35 mouse cellular contexts compared by ENCODE assay signal in genomic region chr14:32605508-32605907, GRCm38 (mm10). TPM values are rescaled to one million over a fixed set of nuclear protein-coding genes. Genes with fewer than 3 reads are reported as not detected.
DNase-seq lines count a peak whose midpoint lies in the region; ATAC-seq and TF ChIP-seq lines count a peak whose summit lies in the region.
"Had no signal": no experiment of that assay in that cellular context is flagged by ENCODE, and none has a peak within 500 bp of the region (broad histone marks: within the 10 kb centered on the region; RNA-seq: fewer than 3 reads in every experiment).

No protein-coding gene starts in this region.

- H3K36me3 ChIP-seq in midbrain, embryonic 13.5 days: no peaks in the 10 kb centered on the region
- H3K36me3 ChIP-seq in midbrain, embryonic 11.5 days (ENCODE audit: control insufficient read depth, insufficient read depth, low read length): no peaks in the 10 kb centered on the region
- no peaks in the 10 kb centered on the region for H3K36me3 ChIP-seq in ES-E14 (ENCODE audit: control insufficient read depth, insufficient read depth, low read length, poor library complexity, severe bottlenecking)
- no peaks in the 10 kb centered on the region for H3K36me3 ChIP-seq in midbrain, embryonic 16.5 days (ENCODE audit: control insufficient read depth, insufficient read depth, low read length)
- no peaks in the 10 kb centered on the region for H3K36me3 ChIP-seq in kidney, embryonic 14.5 days (ENCODE audit: control insufficient read depth, insufficient read depth, low read length)
- no peaks in the 10 kb centered on the region for H3K36me3 ChIP-seq in kidney, embryonic 16.5 days (ENCODE audit: insufficient read depth, low read length)
- H3K36me3 ChIP-seq: embryonic facial prominence, embryonic 12.5 days; neural tube, embryonic 12.5 days had no signal

- H3K4me2 ChIP-seq in midbrain, embryonic 13.5 days (replicated peaks): peak overlapping the region; percentile 33
- H3K4me2 ChIP-seq in midbrain, embryonic 11.5 days: no peak overlapping the region
- peak overlapping the region; percentile 18; the same call in 1 of the 2 replicates for H3K4me2 ChIP-seq in midbrain, embryonic 16.5 days (ENCODE audit: low read length)
- H3K4me2 ChIP-seq in kidney, embryonic 14.5 days (replicated peaks; ENCODE audit: low read depth, low read length): no peak overlapping the region
- H3K4me2 ChIP-seq in kidney, embryonic 16.5 days (replicated peaks; ENCODE audit: low read depth, low read length): no peak overlapping the region
- H3K4me2 ChIP-seq: embryonic facial prominence, embryonic 12.5 days; neural tube, embryonic 12.5 days had no signal

- DNase-seq in midbrain, embryonic 11.5 days (ENCODE audit: low spot score, missing footprints): no peak
- DNase-seq in ES-E14 (ENCODE audit: low read depth, low spot score): no peak
- DNase-seq in brain, embryonic 14.5 days (ENCODE audit: low read depth): peak; percentile 24
- DNase-seq: adrenal gland, postnatal 10 days; cerebellum, adult 11-12 months; cerebellum, adult 9-11 months; embryo, embryonic 11 days; gastrocnemius, adult 2 months; heart, postnatal 14 days; kidney, adult 8-10 months; kidney, postnatal 25 days; liver; lung, adult 2 months; lung, postnatal 10 days; right cerebral cortex, postnatal 4 days; thymus, adult 18-20 months; thymus, postnatal 25 days had no signal

- WGBS in midbrain, embryonic 13.5 days: 37% methylated on average over 15 of the region's 15 CpGs
- 53% methylated on average over 15 of the region's 15 CpGs for WGBS in midbrain, embryonic 11.5 days
- WGBS in midbrain, embryonic 16.5 days: 36% methylated on average over 15 of the region's 15 CpGs
- 55% methylated on average over 15 of the region's 15 CpGs for WGBS in kidney, embryonic 14.5 days
- WGBS in kidney, embryonic 16.5 days: 55% methylated on average over 15 of the region's 15 CpGs

- ATAC-seq in midbrain, embryonic 13.5 days: peak; percentile 32; the same call in 1 of the 2 replicates
- ATAC-seq in midbrain, embryonic 11.5 days (ENCODE audit: low FRiP score): no peak
- ATAC-seq in midbrain, embryonic 16.5 days: no peak; the same call in 1 of the 2 replicates
- ATAC-seq in kidney, embryonic 14.5 days (ENCODE audit: low FRiP score, low TSS enrichment): no peak
- ATAC-seq in frontal cortex, adult (ENCODE audit: low TSS enrichment): no peak
- ATAC-seq in kidney, embryonic 16.5 days (ENCODE audit: low FRiP score, low TSS enrichment): no peak
- ATAC-seq: forebrain, embryonic 14.5 days; intestine, embryonic 16.5 days had no signal

- H3K4me3 ChIP-seq in midbrain, embryonic 13.5 days (replicated peaks): no peak overlapping the region
- no peak overlapping the region for H3K4me3 ChIP-seq in midbrain, embryonic 11.5 days (ENCODE audit: low read depth, low read length)
- H3K4me3 ChIP-seq in ES-E14 (ENCODE audit: insufficient read depth in 1 of 2, low read depth in 1 of 2, low read length in 2 of 2, poor library complexity in 1 of 2, severe bottlenecking in 1 of 2): no peak overlapping the region
- H3K4me3 ChIP-seq in midbrain, embryonic 16.5 days (ENCODE audit: low read depth, low read length): no peak overlapping the region
- H3K4me3 ChIP-seq in kidney, embryonic 14.5 days (ENCODE audit: low read length): no peak overlapping the region
- H3K4me3 ChIP-seq in kidney, embryonic 16.5 days (ENCODE audit: low read length): no peak overlapping the region
- H3K4me3 ChIP-seq: embryonic facial prominence, embryonic 12.5 days; gastrocnemius, adult 2 months; neural tube, embryonic 12.5 days had no signal

- peaks cover 36% of the 10 kb centered on the region for H3K27me3 ChIP-seq in midbrain, embryonic 13.5 days
- peaks cover 12% of the 10 kb centered on the region for H3K27me3 ChIP-seq in midbrain, embryonic 11.5 days (ENCODE audit: control insufficient read depth, insufficient read depth, low read length)
- H3K27me3 ChIP-seq in midbrain, embryonic 16.5 days (ENCODE audit: control insufficient read depth, insufficient read depth, low read depth, low read length): peaks cover 14% of the 10 kb centered on the region
- H3K27me3 ChIP-seq in kidney, embryonic 14.5 days (ENCODE audit: control insufficient read depth, insufficient read depth, low read length): peaks cover 37% of the 10 kb centered on the region
- H3K27me3 ChIP-seq in kidney, embryonic 16.5 days (ENCODE audit: insufficient read depth, low read length): peaks cover 54% of the 10 kb centered on the region

- no peak overlapping the region for H3K9ac ChIP-seq in midbrain, embryonic 13.5 days (replicated peaks)
- no peak overlapping the region for H3K9ac ChIP-seq in midbrain, embryonic 11.5 days (ENCODE audit: low read length)
- no peak overlapping the region for H3K9ac ChIP-seq in ES-E14 (ENCODE audit: insufficient read depth, low read depth, low read length, poor library complexity, severe bottlenecking)
- H3K9ac ChIP-seq in midbrain, embryonic 16.5 days (ENCODE audit: low read depth, low read length): no peak overlapping the region
- no peak overlapping the region for H3K9ac ChIP-seq in kidney, embryonic 14.5 days (ENCODE audit: low read depth, low read length)
- no peak overlapping the region for H3K9ac ChIP-seq in kidney, embryonic 16.5 days (replicated peaks; ENCODE audit: low read length)
- H3K9ac ChIP-seq: embryonic facial prominence, embryonic 12.5 days; liver, embryonic 14.5 days; neural tube, embryonic 12.5 days had no signal

- TF ChIP-seq POLR2A in brain, embryonic 14.5 days (IDR thresholded peaks at IDR 0.05; ENCODE audit: borderline replicate concordance, extremely low read depth, insufficient read depth, insufficient read length, poor library complexity, severe bottlenecking): no peak

- H3K27ac ChIP-seq in midbrain, embryonic 13.5 days: no peak overlapping the region
- H3K27ac ChIP-seq in midbrain, embryonic 11.5 days (ENCODE audit: low read depth, low read length): no peak overlapping the region
- no peak overlapping the region for H3K27ac ChIP-seq in ES-E14 (ENCODE audit: insufficient read depth, low read depth, low read length, poor library complexity, severe bottlenecking)
- H3K27ac ChIP-seq in midbrain, embryonic 16.5 days (ENCODE audit: low read length): no peak overlapping the region
- H3K27ac ChIP-seq in kidney, embryonic 14.5 days (ENCODE audit: low read depth, low read length): no peak overlapping the region
- H3K27ac ChIP-seq in kidney, embryonic 16.5 days (ENCODE audit: low read length): no peak overlapping the region
- H3K27ac ChIP-seq: embryonic facial prominence, embryonic 12.5 days; gastrocnemius, adult 2 months; liver, embryonic 14.5 days; macrophage; neural tube, embryonic 12.5 days; stomach, postnatal 0 days had no signal

- peaks cover 25% of the 10 kb centered on the region for H3K4me1 ChIP-seq in midbrain, embryonic 13.5 days (replicated peaks)
- H3K4me1 ChIP-seq in midbrain, embryonic 11.5 days (ENCODE audit: control insufficient read depth, insufficient read depth, low read length): no peaks in the 10 kb centered on the region
- no peaks in the 10 kb centered on the region for H3K4me1 ChIP-seq in ES-E14 (ENCODE audit: control insufficient read depth in 2 of 2, insufficient read depth in 2 of 2, low read length in 2 of 2, poor library complexity in 1 of 2)
- H3K4me1 ChIP-seq in midbrain, embryonic 16.5 days (ENCODE audit: control insufficient read depth, insufficient read depth, low read length): no peaks in the 10 kb centered on the region
- no peaks in the 10 kb centered on the region for H3K4me1 ChIP-seq in kidney, embryonic 14.5 days (ENCODE audit: control insufficient read depth, insufficient read depth, low read length)
- H3K4me1 ChIP-seq in kidney, embryonic 16.5 days (ENCODE audit: insufficient read depth, low read length): no peaks in the 10 kb centered on the region; the same call in 1 of the 2 replicates
- H3K4me1 ChIP-seq: embryonic facial prominence, embryonic 12.5 days had no signal

- no peaks in the 10 kb centered on the region for H3K9me3 ChIP-seq in midbrain, embryonic 13.5 days
- no peaks in the 10 kb centered on the region for H3K9me3 ChIP-seq in midbrain, embryonic 11.5 days (ENCODE audit: control insufficient read depth, low read length)
- no peaks in the 10 kb centered on the region for H3K9me3 ChIP-seq in ES-E14 (ENCODE audit: control insufficient read depth, insufficient read depth, low read depth, low read length)
- H3K9me3 ChIP-seq in midbrain, embryonic 16.5 days (replicated peaks; ENCODE audit: control insufficient read depth, low read length, poor library complexity, severe bottlenecking): no peaks in the 10 kb centered on the region
- H3K9me3 ChIP-seq in kidney, embryonic 14.5 days (ENCODE audit: control insufficient read depth, low read length): no peaks in the 10 kb centered on the region
- H3K9me3 ChIP-seq in kidney, embryonic 16.5 days (ENCODE audit: low read length): no peaks in the 10 kb centered on the region
- H3K9me3 ChIP-seq: embryonic facial prominence, embryonic 12.5 days; neural tube, embryonic 12.5 days had no signal

- no peak for TF ChIP-seq CTCF in brain, embryonic 14.5 days (IDR thresholded peaks at IDR 0.05; ENCODE audit: borderline replicate concordance, extremely low read depth, insufficient read depth, insufficient read length)

- in situ Hi-C loops in ES-E14 (cut with MboI; ENCODE audit: low sequenced_read_pairs in 2 of 2, unreplicated experiment in 2 of 2): no loop called here

TF ChIP-seq in ES-E14, 5 proteins besides CTCF, POLR2A, EP300 and RAD21:
- no peak for TF ChIP-seq HCFC1 (IDR thresholded peaks at IDR 0.05; ENCODE audit: borderline replicate concordance, insufficient read depth, low read length)
- TF ChIP-seq ZNF384 (IDR thresholded peaks at IDR 0.05; ENCODE audit: low read depth, low read length): 0 out of 2 replicates have a peak, but pooled peaks have one; percentile 23
- no peak for TF ChIP-seq ZC3H11A (IDR thresholded peaks at IDR 0.05; ENCODE audit: borderline replicate concordance, low read depth, low read length)
TF ChIP-seq in ES-E14: peak in this region for 1.

RNA-seq across cellular contexts. Expression of gene Prrxl1, which starts 6.3 kb away (rescaled TPM):
- polyA plus RNA-seq in midbrain, embryonic 13.5 days (2015; fragmentation: Nextera tagmentation; extraction: Ambion mirVana): 5.7 TPM in 2 replicates
- polyA plus RNA-seq in midbrain, embryonic 11.5 days (2014; fragmentation: Nextera tagmentation; extraction: Ambion mirVana): 9.7 and 9.8 TPM in 2 replicates
- total RNA-seq in ES-E14 (2012; rRNA removed): 0.09 and 0.11 TPM in 2 replicates
- polyA plus RNA-seq in brain, embryonic 14.5 days (2012; rRNA removed): 1.3 and 7.0 TPM in 2 replicates
- polyA plus RNA-seq in midbrain, embryonic 16.5 days (2015; fragmentation: Nextera tagmentation; extraction: Ambion mirVana): 1.4 and 2.0 TPM in 2 replicates
- polyA plus RNA-seq in kidney, embryonic 14.5 days (2014; fragmentation: Nextera tagmentation; extraction: Ambion mirVana): 0.08 TPM in 1 of 2 replicates, not detected in the other
- 0.06 and 0.08 TPM in 2 replicates for polyA plus RNA-seq in kidney, embryonic 16.5 days (2015; fragmentation: Nextera tagmentation; extraction: Ambion mirVana)
- total RNA-seq: gastrocnemius, adult 2 months; heart, postnatal 14 days; layer of hippocampus, postnatal 10 days; left cerebral cortex, postnatal 14 days; megakaryocyte-erythroid progenitor cell, adult 5-6 weeks had no signal
- polyA plus RNA-seq: forebrain, embryonic 14.5 days; gonadal fat pad, adult 2 months; limb, embryonic 11.5 days; liver, embryonic 14.5 days; lung, adult 2 months; macrophage; spleen, adult 2 months had no signal

Comparison
In these comparisons a context has a peak if more than half of its experiments do, and no peak if none do; other contexts are left out.
1. H3K4me2 ChIP-seq: peak in midbrain, embryonic 13.5 days (single experiment) and midbrain, embryonic 16.5 days (single experiment); none in midbrain, embryonic 11.5 days (single experiment), kidney, embryonic 14.5 days (single experiment) and kidney, embryonic 16.5 days (single experiment).